Mouse (Mus musculus) MEL (cell line): ENCODE measurements around the gene Gstp1. TPM values are rescaled to one million over a fixed set of nuclear protein-coding genes. Genes with fewer than 3 reads are reported as not detected.

Experiments used
- DNase-seq: peaks from one replicate; pipeline ENCODE4 v3.0.0; 2011; ENCODE audit warnings: low read depth, low spot score
- H3K27ac ChIP-seq: 2 replicates; pipeline ENCODE4 v1.5.1; 2012; ENCODE audit warnings: low read depth, mild to moderate bottlenecking, control low read depth, low read length, moderate library complexity; ENCODE audit not compliant: control insufficient read depth
- H3K27me3 ChIP-seq, 2 experiments: fragments of 150-350 bp in 1 of 2; sonication (generic) in 1 of 2; 2 replicates each; pipeline ENCODE4 v1.6.1; 2012; ENCODE audit warnings: low read length in 2 of 2, mild to moderate bottlenecking in 2 of 2, improper control_type of control experiment in 1 of 2, moderate library complexity in 1 of 2; ENCODE audit not compliant: insufficient read depth in 2 of 2, control insufficient read depth in 1 of 2
- H3K36me3 ChIP-seq, 2 experiments: 2 replicates each; pipeline ENCODE4 v1.6.1; 2012 to 2014; ENCODE audit warnings: low read length in 2 of 2, improper control_type of control experiment in 1 of 2, inconsistent platforms in 1 of 2, mild to moderate bottlenecking in 1 of 2; ENCODE audit not compliant: insufficient read depth in 2 of 2, control insufficient read depth in 1 of 2
- H3K4me1 ChIP-seq, 2 experiments: fragments of 150-350 bp in 1 of 2; sonication (generic) in 1 of 2; 2 replicates each; pipeline ENCODE4 v1.6.1; 2012; ENCODE audit warnings: low read length in 2 of 2, improper control_type of control experiment in 1 of 2, mild to moderate bottlenecking in 1 of 2; ENCODE audit not compliant: insufficient read depth in 2 of 2, control insufficient read depth in 1 of 2
- H3K4me3 ChIP-seq, 2 experiments: fragments of 150-350 bp in 1 of 2; sonication (generic) in 1 of 2; 2 replicates each; pipeline ENCODE4 v1.5.1; 2012; ENCODE audit warnings: low read depth in 2 of 2, low read length in 2 of 2, mild to moderate bottlenecking in 2 of 2, moderate library complexity in 2 of 2, control low read depth in 1 of 2, improper control_type of control experiment in 1 of 2; ENCODE audit not compliant: control insufficient read depth in 1 of 2, insufficient read depth in 1 of 2
- H3K79me2 ChIP-seq: 2 replicates; pipeline ENCODE4 v1.6.1; 2012; ENCODE audit warnings: mild to moderate bottlenecking, low read length, moderate library complexity; ENCODE audit not compliant: control insufficient read depth, poor library complexity, insufficient read depth
- H3K9ac ChIP-seq: 2 replicates; pipeline ENCODE4 v1.6.1; 2012; ENCODE audit warnings: low read depth, mild to moderate bottlenecking, control low read depth, low read length, moderate library complexity; ENCODE audit not compliant: control insufficient read depth, poor library complexity, severe bottlenecking
- H3K9me3 ChIP-seq: fragments of 150-350 bp; sonication (generic); replicated peaks from 2 replicates; pipeline ENCODE4 v1.6.1; 2012; ENCODE audit warnings: mild to moderate bottlenecking, low read length, improper control_type of control experiment, moderate library complexity; ENCODE audit not compliant: insufficient read depth
- BHLHE40 ChIP-seq: IDR thresholded peaks from 2 replicates; pipeline ENCODE4 v1.6.1; 2012; ENCODE audit warnings: low read depth, mild to moderate bottlenecking, inconsistent platforms, low read length, improper control_type of control experiment, borderline replicate concordance
- CHD1 ChIP-seq: IDR thresholded peaks from 2 replicates; pipeline ENCODE4 v1.6.1; 2012; ENCODE audit warnings: low read depth, mild to moderate bottlenecking, inconsistent platforms, low read length, improper control_type of control experiment
- CTCF ChIP-seq, 3 experiments: IDR thresholded peaks in 2 of 3; conservative IDR thresholded peaks in 1 of 3; 2 replicates each; pipeline ENCODE4 v1.5.1; 2011 to 2012; ENCODE audit warnings: low read length in 3 of 3, low read depth in 2 of 3, mild to moderate bottlenecking in 2 of 3, improper control_type of control experiment in 1 of 3, inconsistent platforms in 1 of 3, mixed read lengths in 1 of 3, moderate library complexity in 1 of 3; ENCODE audit not compliant: control insufficient read depth in 1 of 3, insufficient read depth in 1 of 3, poor library complexity in 1 of 3, severe bottlenecking in 1 of 3
- E2F4 ChIP-seq: IDR thresholded peaks from 2 replicates; pipeline ENCODE4 v1.6.1; 2011; ENCODE audit warnings: low read depth, low read length, improper control_type of control experiment, borderline replicate concordance
- GABPA ChIP-seq: IDR thresholded peaks from 2 replicates; pipeline ENCODE4 v1.6.1; 2012; ENCODE audit warnings: low read depth, mild to moderate bottlenecking, inconsistent platforms, low read length, improper control_type of control experiment, moderate library complexity
- GATA1 ChIP-seq: IDR thresholded peaks from 2 replicates; pipeline ENCODE4 v1.6.1; 2011; ENCODE audit warnings: low read depth, low read length, improper control_type of control experiment
- JUND ChIP-seq: IDR thresholded peaks from 2 replicates; pipeline ENCODE4 v1.6.1; 2011; ENCODE audit warnings: low read depth, mild to moderate bottlenecking, improper control_type of control experiment, low read length
- MAFK ChIP-seq: IDR thresholded peaks from 2 replicates; pipeline ENCODE4 v1.6.1; 2011; ENCODE audit warnings: low read depth, mild to moderate bottlenecking, low read length, improper control_type of control experiment, borderline replicate concordance
- MXI1 ChIP-seq: IDR thresholded peaks from 2 replicates; pipeline ENCODE4 v1.6.1; 2011; ENCODE audit warnings: mild to moderate bottlenecking, low read depth, low read length, improper control_type of control experiment
- MYB ChIP-seq: IDR thresholded peaks from 2 replicates; pipeline ENCODE4 v1.6.1; 2011; ENCODE audit warnings: mild to moderate bottlenecking, low read depth, low read length, improper control_type of control experiment
- MYC ChIP-seq: IDR thresholded peaks from 2 replicates; pipeline ENCODE4 v1.6.1; 2011; ENCODE audit warnings: low read depth, mild to moderate bottlenecking, low read length, improper control_type of control experiment, moderate library complexity
- NELFE ChIP-seq: IDR thresholded peaks from 2 replicates; pipeline ENCODE4 v1.6.1; 2011; ENCODE audit warnings: low read depth, low read length, improper control_type of control experiment
- POLR2A ChIP-seq, 2 experiments: IDR thresholded peaks; 2 replicates each; pipeline ENCODE4 v1.6.1; 2011 to 2012; ENCODE audit warnings: low read length in 2 of 2, mild to moderate bottlenecking in 2 of 2, control low read depth in 1 of 2, improper control_type of control experiment in 1 of 2, low read depth in 1 of 2, moderate library complexity in 1 of 2; ENCODE audit not compliant: control insufficient read depth in 1 of 2, insufficient read depth in 1 of 2, poor library complexity in 1 of 2
- POLR2AphosphoS5 ChIP-seq: IDR thresholded peaks from 2 replicates; pipeline ENCODE4 v1.6.1; 2012; ENCODE audit warnings: low read depth, borderline replicate concordance, mild to moderate bottlenecking, inconsistent platforms, low read length, moderate library complexity, mixed read lengths
- RAD21 ChIP-seq: IDR thresholded peaks from 2 replicates; pipeline ENCODE4 v1.6.1; 2011; ENCODE audit warnings: mild to moderate bottlenecking, low read depth, low read length, improper control_type of control experiment
- RCOR1 ChIP-seq: IDR thresholded peaks from 2 replicates; pipeline ENCODE4 v1.6.1; 2012; ENCODE audit warnings: low read depth, mild to moderate bottlenecking, inconsistent platforms, low read length, improper control_type of control experiment
- TAL1 ChIP-seq: IDR thresholded peaks from 2 replicates; pipeline ENCODE4 v1.6.1; 2012; ENCODE audit warnings: mild to moderate bottlenecking, inconsistent platforms, low read length, moderate library complexity, mixed read lengths
- UBTF ChIP-seq: IDR thresholded peaks from 2 replicates; pipeline ENCODE4 v1.6.1; 2012; ENCODE audit warnings: low read depth, mild to moderate bottlenecking, inconsistent platforms, low read length, improper control_type of control experiment, moderate library complexity, borderline replicate concordance; ENCODE audit not compliant: insufficient read depth
- USF2 ChIP-seq, 2 experiments: IDR thresholded peaks; 2 replicates each; pipeline ENCODE4 v1.6.1; 2011 to 2012; ENCODE audit warnings: improper control_type of control experiment in 2 of 2, low read length in 2 of 2, borderline replicate concordance in 1 of 2, inconsistent platforms in 1 of 2, low read depth in 1 of 2, mild to moderate bottlenecking in 1 of 2; ENCODE audit not compliant: insufficient read depth in 1 of 2
- ZKSCAN1 ChIP-seq: IDR thresholded peaks from 2 replicates; pipeline ENCODE4 v1.6.1; 2012; ENCODE audit warnings: low read depth, mild to moderate bottlenecking, inconsistent platforms, low read length, improper control_type of control experiment, moderate library complexity
- ZMIZ1 ChIP-seq: IDR thresholded peaks from 2 replicates; pipeline ENCODE4 v1.6.1; 2012; ENCODE audit warnings: low read depth, mild to moderate bottlenecking, inconsistent platforms, low read length, improper control_type of control experiment, moderate library complexity
- polyA plus RNA-seq, 2 experiments: library from polyadenylated mRNA; stranded (reverse) in 1 of 2; unstranded in 1 of 2; fragments of >175 nt in 1 of 2; fragments of >200 nt in 1 of 2; gene quantifications; 2 replicates each; pipeline versions ENCODE4 v1.2.1 to v1.2.4; 2012; ENCODE audit warnings: low replicate concordance in 2 of 2, low read depth in 1 of 2; ENCODE audit not compliant: insufficient read length in 2 of 2, insufficient read depth in 1 of 2, missing spikeins in 1 of 2
- total RNA-seq: library from RNA; depleted of rRNA; stranded (reverse); fragments of 300-350 nt; gene quantifications from 2 replicates; pipeline ENCODE4 v1.2.3, GENCODE M21; 2012

Gstp1 gene
- total and polyA plus RNA-seq, 3 experiments, result 251 to 369 TPM; not detected in 1

GRCm38 (mm10) chr19:3996747-3997146 is 41.0 kb downstream of the Gstp1 start (continued):
- no peak for TF ChIP-seq BHLHE40
- TF ChIP-seq, all 39 proteins: peak for 0

GRCm38 (mm10) chr19:3996106-3996505 is 41.7 kb downstream of the Gstp1 start:
- H3K27ac ChIP-seq, result no peak overlapping the region
- H3K79me2 ChIP-seq, result peaks cover 1% of the 10 kb centered on the region; the same call in 1 of the 2 replicates
- no peak for TF ChIP-seq RAD21
- TF ChIP-seq ZKSCAN1, result no peak
- H3K9me3 ChIP-seq, result no peaks in the 10 kb centered on the region
- H3K4me1 ChIP-seq, result peaks cover 0 to 9% of the 10 kb centered on the region in 2 experiments; a peak in 2 of 4 replicates
- DNase-seq, result no peak
- peaks cover 0 to 5% of the 10 kb centered on the region in 2 experiments; a peak in 2 of 4 replicates for H3K36me3 ChIP-seq
- no peak overlapping the region for H3K9ac ChIP-seq
- H3K27me3 ChIP-seq, result peaks cover 3 to 8% of the 10 kb centered on the region in 2 experiments
- H3K4me3 ChIP-seq, result no peak overlapping the region

- no peak for DNase-seq
- Histone ChIP-seq H3K9me3 (no peaks in the 10 kb centered on the region), H3K79me2 (peaks cover under 1% of the 10 kb centered on the region; the same call in 1 of the 2 replicates), H3K4me1 (peaks cover 0 to 9% of the 10 kb centered on the region in 2 experiments; a peak in 2 of 4 replicates), H3K27me3 (peaks cover 3 to 8% of the 10 kb centered on the region in 2 experiments), H3K9ac (no peak overlapping the region), H3K36me3 (peaks cover 0 to 5% of the 10 kb centered on the region in 2 experiments; a peak in 2 of 4 replicates), H3K4me3 (no peak overlapping the region), H3K27ac (no peak overlapping the region)
- no peak for TF ChIP-seq POLR2A (IDR thresholded peaks at IDR 0.05; ENCODE audit: control insufficient read depth in 1 of 2, insufficient read depth in 1 of 2, low read depth in 1 of 2, low read length in 2 of 2, poor library complexity in 1 of 2)
- TF ChIP-seq BHLHE40, result no peak
- no peak for TF ChIP-seq MAFK
- TF ChIP-seq GATA1, result no peak
- TF ChIP-seq MXI1, result no peak
- no peak for TF ChIP-seq CTCF (IDR thresholded peaks at IDR 0.05 in 2 of 3, conservative IDR thresholded peaks at IDR 0.05 in 1 of 3; ENCODE audit: control insufficient read depth in 1 of 3, insufficient read depth in 1 of 3, low read depth in 2 of 3, low read length in 3 of 3, poor library complexity in 1 of 3, severe bottlenecking in 1 of 3)
- no peak for TF ChIP-seq UBTF
- TF ChIP-seq JUND, result no peak
- no peak for TF ChIP-seq CHD1
These were observed 42.3 kb downstream of the Gstp1 start for GRCm38 (mm10) chr19:3995505-3995904.

- Histone ChIP-seq H3K9me3 (no peaks in the 10 kb centered on the region), H3K4me3 (no peak overlapping the region), H3K27me3 (peaks cover 3 to 8% of the 10 kb centered on the region in 2 experiments), H3K4me1 (peaks cover 0 to 9% of the 10 kb centered on the region in 2 experiments; a peak in 2 of 4 replicates), H3K27ac (no peak overlapping the region), H3K79me2 (no peaks in the 10 kb centered on the region), H3K9ac (no peak overlapping the region), H3K36me3 (peaks cover 0 to 5% of the 10 kb centered on the region in 2 experiments; a peak in 2 of 4 replicates)
- TF ChIP-seq USF2 (IDR thresholded peaks at IDR 0.05; ENCODE audit: borderline replicate concordance in 1 of 2, insufficient read depth in 1 of 2, low read depth in 1 of 2, low read length in 2 of 2) (no peak), MYB (no peak), NELFE (no peak), TAL1 (no peak), POLR2AphosphoS5 (no peak), MYC (no peak), UBTF (no peak), GABPA (no peak), E2F4 (no peak), JUND (no peak), CHD1 (no peak), RCOR1 (no peak), ZMIZ1 (no peak), MAFK (no peak)
- DNase-seq, result no peak
These were observed 42.9 kb downstream of the Gstp1 start for GRCm38 (mm10) chr19:3994932-3995331.
